Comparison of ENCODE assay signal across 11 mouse cellular contexts in the genomic region with DNA sequence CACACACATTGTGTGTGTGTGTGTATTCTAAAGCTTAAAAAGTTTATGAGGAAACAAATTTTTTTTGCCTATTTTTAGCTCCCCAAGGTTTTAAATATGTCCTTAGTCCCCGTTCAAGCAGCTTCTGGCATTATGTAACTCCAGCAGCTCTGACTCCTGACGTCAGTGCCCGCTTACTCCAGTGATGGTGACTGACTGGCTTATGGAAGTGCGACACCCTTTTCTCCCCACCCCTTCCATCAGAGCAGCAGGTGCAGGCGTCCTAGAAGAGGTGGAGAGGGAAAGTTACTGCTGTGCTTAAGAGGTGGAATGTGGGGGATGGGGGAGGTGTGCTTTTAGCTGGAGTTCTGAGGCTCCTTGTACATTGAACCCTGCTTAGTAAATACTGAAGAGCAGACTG.
A peak's percentile ranks its signal among the peaks of the same experiment; 100 is the strongest.
DNase-seq lines count a peak whose midpoint lies in the region; ATAC-seq and TF ChIP-seq lines count a peak whose summit lies in the region.
"Had no signal": no experiment of that assay in that cellular context is flagged by ENCODE, and none has a peak within 500 bp of the region (broad histone marks: within the 10 kb centered on the region; RNA-seq: fewer than 3 reads in every experiment).

No protein-coding gene starts in this region.

- no peaks in the 10 kb centered on the region for H3K4me1 ChIP-seq in lung, postnatal 0 days (ENCODE audit: insufficient read depth, low read depth, low read length)
- H3K4me1 ChIP-seq: forebrain, embryonic 15.5 days; liver, embryonic 15.5 days had no signal

- peak; percentile 25; the same call in 1 of the 2 replicates for ATAC-seq in lung, postnatal 0 days
- ATAC-seq in megakaryocyte, adult 5-6 weeks (ENCODE audit: poor library complexity, severe bottlenecking), result no peak
- ATAC-seq: forebrain, embryonic 15.5 days; midbrain, embryonic 16.5 days had no signal

- H3K4me3 ChIP-seq in lung, postnatal 0 days (ENCODE audit: low read depth, low read length), result no peak overlapping the region
- H3K4me3 ChIP-seq: forebrain, embryonic 15.5 days; liver, embryonic 15.5 days had no signal

- no peaks in the 10 kb centered on the region for H3K27me3 ChIP-seq in lung, postnatal 0 days (replicated peaks; ENCODE audit: insufficient read depth, low read length)
- H3K27me3 ChIP-seq: forebrain, embryonic 15.5 days; liver, embryonic 15.5 days had no signal

- H3K9me3 ChIP-seq in lung, postnatal 0 days (ENCODE audit: low read length), result no peaks in the 10 kb centered on the region
- H3K9me3 ChIP-seq: forebrain, embryonic 15.5 days; liver, embryonic 15.5 days had no signal

- H3K27ac ChIP-seq in lung, postnatal 0 days (ENCODE audit: low read length), result no peak overlapping the region
- H3K27ac ChIP-seq: forebrain, embryonic 15.5 days; liver, embryonic 15.5 days had no signal

- no peaks in the 10 kb centered on the region for H3K36me3 ChIP-seq in lung, postnatal 0 days (ENCODE audit: insufficient read depth, low read length)
- H3K36me3 ChIP-seq: forebrain, embryonic 15.5 days; liver, embryonic 15.5 days had no signal

- WGBS in lung, postnatal 0 days, result 33% methylated on average over 5 of the region's 5 CpGs

- TF ChIP-seq EP300 in lung, postnatal 0 days (IDR thresholded peaks at IDR 0.05), result no peak

- no peak overlapping the region for H3K9ac ChIP-seq in lung, postnatal 0 days (replicated peaks; ENCODE audit: low read depth)
- H3K9ac ChIP-seq: forebrain, embryonic 15.5 days; liver, embryonic 15.5 days had no signal

- no peak overlapping the region for H3K4me2 ChIP-seq in lung, postnatal 0 days (replicated peaks; ENCODE audit: low read depth, low read length)
- H3K4me2 ChIP-seq: forebrain, embryonic 15.5 days; liver, embryonic 15.5 days had no signal

- DNase-seq in layer of hippocampus, adult 8-10 months (ENCODE audit: low spot score in 2 of 2), result peak; percentile 26 to 36
- DNase-seq in layer of hippocampus, postnatal 10 days (ENCODE audit: low spot score in 2 of 2), result no peak
- DNase-seq in adrenal gland, adult 2 months, result peak; percentile 33
- peak; percentile 16 to 43 for DNase-seq in frontal cortex, postnatal 10 days (ENCODE audit: low spot score in 2 of 2)
- DNase-seq in lung, postnatal 0 days (ENCODE audit: low spot score), result peak; percentile 49
- DNase-seq in cerebellum, adult 11-12 months, result no peak
- DNase-seq in urinary bladder, adult 2 months (ENCODE audit: low spot score), result no peak

- TF ChIP-seq CTCF in lung, postnatal 0 days (IDR thresholded peaks at IDR 0.05), result no peak

Comparison
In these comparisons a context has a peak if more than half of its experiments do, and no peak if none do; other contexts are left out.
1. DNase-seq: peak in layer of hippocampus, adult 8-10 months (2 of 2), adrenal gland, adult 2 months (single experiment), frontal cortex, postnatal 10 days (2 of 2) and lung, postnatal 0 days (single experiment); none in layer of hippocampus, postnatal 10 days (0 of 2), cerebellum, adult 11-12 months (single experiment) and urinary bladder, adult 2 months (single experiment).